Mouse (Mus musculus) intestine, embryonic 16.5 days (tissue): ENCODE measurements around the gene Scgb3a1. TPM values are rescaled to one million over a fixed set of nuclear protein-coding genes. Genes with fewer than 3 reads are reported as not detected.

ENCODE experiments used
- ATAC-seq: fragments of 200-750 bp; cut with Nextera tagmentation; 2 replicates; pipeline ENCODE4 v1.8.0; 2017; ENCODE audit warnings: moderate TSS enrichment, moderate library complexity
- H3K27ac ChIP-seq: fragments of 300-500 bp; sonication (generic); 2 replicates; pipeline ENCODE4 v1.5.1; 2014; ENCODE audit warnings: mild to moderate bottlenecking, low read length
- H3K27me3 ChIP-seq: fragments of 300-500 bp; sonication (generic); replicated peaks from 2 replicates; pipeline ENCODE4 v1.6.1; 2014; ENCODE audit warnings: low read length, control low read depth, mixed read lengths; ENCODE audit not compliant: control insufficient read depth, insufficient read depth
- H3K36me3 ChIP-seq: fragments of 300-500 bp; sonication (generic); 2 replicates; pipeline ENCODE4 v1.6.1; 2014; ENCODE audit warnings: low read length, control low read depth; ENCODE audit not compliant: control insufficient read depth, insufficient read depth
- H3K4me1 ChIP-seq: fragments of 300-500 bp; sonication (generic); 2 replicates; pipeline ENCODE4 v1.6.1; 2014; ENCODE audit warnings: low read length, control low read depth, mixed read lengths; ENCODE audit not compliant: control insufficient read depth, insufficient read depth
- H3K4me2 ChIP-seq: fragments of 300-500 bp; sonication (generic); 2 replicates; pipeline ENCODE4 v1.6.1; 2014; ENCODE audit warnings: low read depth, low read length, control low read depth
- H3K4me3 ChIP-seq: fragments of 300-500 bp; sonication (generic); 2 replicates; pipeline ENCODE4 v1.5.1; 2014; ENCODE audit warnings: mild to moderate bottlenecking, low read length
- H3K9ac ChIP-seq: fragments of 300-500 bp; sonication (generic); 2 replicates; pipeline ENCODE4 v1.6.1; 2014; ENCODE audit warnings: low read depth, low read length
- H3K9me3 ChIP-seq: fragments of 300-500 bp; sonication (generic); 2 replicates; pipeline ENCODE4 v1.6.1; 2016; ENCODE audit warnings: low read length, control low read depth; ENCODE audit not compliant: control insufficient read depth
- WGBS: fragments of 180-500 bp; shearing (Covaris S2); extraction: QIAGEN DNeasy Blood & Tissue Kit; methylation state at CpG from one replicate; pipeline ENCODE4 v1.1.7; 2014; 5-methylcytosine and 5-hydroxymethylcytosine counted together
- polyA plus RNA-seq: library from polyadenylated mRNA; unstranded; fragments of >200 nt; fragmentation: Nextera tagmentation; extraction: Ambion mirVana; gene quantifications from 2 replicates; pipeline ENCODE4 v1.2.1, GENCODE M21; 2015

The Scgb3a1 gene
- polyA plus RNA-seq, 1 experiment from 2014 or later, result not detected

GRCm38 (mm10) chr11:49684237-49684973 is 21.0 kb downstream of the Scgb3a1 start:
- peaks cover 12% of the 10 kb centered on the region for H3K36me3 ChIP-seq
- 94% methylated on average over 12 of the region's 12 CpGs for whole genome bisulfite sequencing
- H3K4me3 ChIP-seq, result no peak overlapping the region
- no peaks in the 10 kb centered on the region for H3K9me3 ChIP-seq
- ATAC-seq, result no peak
- no peak overlapping the region for H3K9ac ChIP-seq
- H3K4me1 ChIP-seq, result no peaks in the 10 kb centered on the region
- H3K27ac ChIP-seq, result no peak overlapping the region
- H3K4me2 ChIP-seq, result no peak overlapping the region
- H3K27me3 ChIP-seq, result no peaks in the 10 kb centered on the region

- H3K4me2 ChIP-seq, result no peak overlapping the region
- H3K27me3 ChIP-seq, result no peaks in the 10 kb centered on the region
- H3K9me3 ChIP-seq, result no peaks in the 10 kb centered on the region
- H3K9ac ChIP-seq, result no peak overlapping the region
- H3K4me3 ChIP-seq, result no peak overlapping the region
- WGBS, result 89% methylated on average over 3 of the region's 3 CpGs
- H3K27ac ChIP-seq, result no peak overlapping the region
- H3K36me3 ChIP-seq, result 0 out of 2 replicates have a peak, but pooled peaks cover 4% of the 10 kb centered on the region
- no peaks in the 10 kb centered on the region for H3K4me1 ChIP-seq
- no peak for ATAC-seq
Observed at GRCm38 (mm10) chr11:49695013-49695412, 31.6 kb downstream of the Scgb3a1 start.

GRCm38 (mm10) chr11:49695695-49696094 is 32.3 kb downstream of the Scgb3a1 start:
- Histone ChIP-seq H3K27me3 (no peaks in the 10 kb centered on the region), H3K27ac (no peak overlapping the region), H3K36me3 (no peaks in the 10 kb centered on the region), H3K4me3 (no peak overlapping the region), H3K9ac (no peak overlapping the region), H3K4me2 (no peak overlapping the region), H3K9me3 (no peaks in the 10 kb centered on the region), H3K4me1 (no peaks in the 10 kb centered on the region)
- 77% methylated on average over 2 of the region's 2 CpGs for WGBS
- no peak for ATAC-seq

DNA sequence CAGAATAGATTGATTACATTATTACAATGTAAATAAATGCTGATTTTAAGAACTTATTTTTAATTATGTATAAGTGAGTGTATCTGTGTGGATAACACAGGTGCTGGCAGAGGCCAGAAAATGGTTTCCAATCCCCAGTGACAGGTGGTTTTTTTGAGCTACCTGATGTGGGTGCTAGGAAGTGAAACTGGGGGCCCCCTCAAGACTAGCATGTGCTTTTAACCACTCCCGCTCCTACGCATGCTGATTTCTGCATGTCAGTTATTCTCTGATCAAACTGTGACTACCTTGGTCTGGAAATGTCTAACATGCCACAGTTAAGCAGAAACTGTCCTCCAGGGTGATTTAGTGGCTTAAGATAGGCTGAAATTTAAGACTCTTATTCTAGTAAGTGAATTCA is 33.1 kb downstream of the Scgb3a1 start:
- H3K4me2 ChIP-seq, result no peak overlapping the region
- 0 out of 2 replicates have a peak, but pooled peaks cover 1% of the 10 kb centered on the region for H3K36me3 ChIP-seq
- no peaks in the 10 kb centered on the region for H3K27me3 ChIP-seq
- H3K9ac ChIP-seq, result no peak overlapping the region
- no peak overlapping the region for H3K27ac ChIP-seq
- no peak overlapping the region for H3K4me3 ChIP-seq
- no peaks in the 10 kb centered on the region for H3K9me3 ChIP-seq
- no peak for ATAC-seq
- WGBS, result 79% methylated on average over 2 of the region's 2 CpGs
- H3K4me1 ChIP-seq, result no peaks in the 10 kb centered on the region

DNA sequence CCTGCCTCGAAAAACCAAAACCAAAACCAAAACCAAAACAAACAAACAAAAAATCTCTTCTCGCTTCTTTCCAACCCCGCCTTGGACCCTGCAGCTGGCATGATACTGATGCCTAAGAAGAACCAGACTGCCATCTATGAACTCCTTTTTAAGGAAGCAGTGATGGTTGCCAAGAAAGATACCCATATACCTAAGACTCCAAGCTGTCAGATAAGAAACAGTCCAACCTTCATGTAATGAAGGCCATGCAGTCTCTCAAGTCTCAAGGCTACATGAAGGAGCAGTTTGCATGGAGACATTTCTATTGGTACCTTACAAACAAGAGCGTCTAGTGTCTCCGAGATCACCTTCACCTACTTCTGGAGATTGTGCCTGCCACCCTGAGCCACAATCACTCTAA is 34.4 kb downstream of the Scgb3a1 start:
- WGBS, result 93% methylated on average over 5 of the region's 5 CpGs
- Histone ChIP-seq H3K4me3 (no peak overlapping the region), H3K4me2 (no peak overlapping the region), H3K4me1 (no peaks in the 10 kb centered on the region), H3K9ac (no peak overlapping the region), H3K9me3 (no peaks in the 10 kb centered on the region), H3K27me3 (no peaks in the 10 kb centered on the region), H3K27ac (no peak overlapping the region), H3K36me3 (0 out of 2 replicates have a peak, but pooled peaks cover 8% of the 10 kb centered on the region)
- no peak for ATAC-seq

DNA sequence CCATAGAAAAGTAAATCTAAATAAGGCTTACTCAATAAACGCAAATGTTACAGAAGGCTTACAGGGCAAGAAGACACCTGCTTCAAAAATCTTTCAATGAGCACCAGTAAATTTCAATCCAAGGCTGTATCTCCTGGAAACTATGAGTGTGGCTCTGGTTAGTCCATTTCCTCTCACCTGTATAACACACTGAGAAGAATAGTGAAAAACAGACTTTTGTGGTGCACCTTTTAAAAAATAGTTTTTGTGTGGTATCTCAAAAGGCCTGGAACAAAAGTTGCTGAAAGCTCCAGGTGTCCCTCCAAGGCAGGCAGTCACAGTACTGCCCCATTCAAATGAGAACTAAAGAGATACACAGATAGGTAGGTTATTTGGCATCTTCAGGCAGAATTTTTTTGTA is 35.7 kb downstream of the Scgb3a1 start:
- Histone ChIP-seq H3K9ac (no peak overlapping the region), H3K4me1 (no peaks in the 10 kb centered on the region), H3K4me2 (no peak overlapping the region), H3K9me3 (no peaks in the 10 kb centered on the region), H3K4me3 (no peak overlapping the region), H3K27ac (no peak overlapping the region), H3K36me3 (0 out of 2 replicates have a peak, but pooled peaks cover 8% of the 10 kb centered on the region), H3K27me3 (no peaks in the 10 kb centered on the region)
- WGBS, result 94% methylated on average over 1 of the region's 1 CpGs
- no peak for ATAC-seq

DNA sequence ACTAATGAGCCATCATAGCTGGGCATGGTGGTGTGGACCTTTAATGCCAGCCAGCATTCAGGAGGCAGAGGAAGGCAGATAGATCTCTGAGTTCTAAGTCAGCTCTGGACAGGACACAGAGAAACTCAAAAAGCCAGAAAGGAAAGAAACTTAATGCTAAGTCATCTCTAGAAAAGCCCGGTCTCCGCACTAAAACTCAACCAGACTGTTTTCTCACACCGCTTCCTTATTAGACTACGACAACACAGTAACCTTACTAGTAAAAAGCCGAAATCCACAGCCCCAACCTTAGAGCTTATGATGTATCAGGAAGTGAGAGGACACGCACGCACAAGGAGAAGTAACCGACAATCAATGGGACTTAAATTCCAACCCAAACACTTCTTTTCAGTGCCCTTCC is 38.6 kb downstream of the Scgb3a1 start:
- no peak for ATAC-seq
- 0 out of 2 replicates have a peak, but pooled peaks cover 8% of the 10 kb centered on the region for H3K36me3 ChIP-seq
- no peak overlapping the region for H3K4me3 ChIP-seq
- H3K4me2 ChIP-seq, result no peak overlapping the region
- H3K27ac ChIP-seq, result no peak overlapping the region
- no peaks in the 10 kb centered on the region for H3K9me3 ChIP-seq
- H3K27me3 ChIP-seq, result no peaks in the 10 kb centered on the region
- WGBS, result 96% methylated on average over 8 of the region's 8 CpGs
- no peaks in the 10 kb centered on the region for H3K4me1 ChIP-seq
- no peak overlapping the region for H3K9ac ChIP-seq

- H3K36me3 ChIP-seq, result 0 out of 2 replicates have a peak, but pooled peaks cover 8% of the 10 kb centered on the region
- WGBS, result 73% methylated on average over 8 of the region's 8 CpGs
- H3K27me3 ChIP-seq, result no peaks in the 10 kb centered on the region
- no peaks in the 10 kb centered on the region for H3K9me3 ChIP-seq
- no peak overlapping the region for H3K4me2 ChIP-seq
- no peak overlapping the region for H3K9ac ChIP-seq
- H3K27ac ChIP-seq, result no peak overlapping the region
- peaks cover 11% of the 10 kb centered on the region for H3K4me1 ChIP-seq
- H3K4me3 ChIP-seq, result no peak overlapping the region
- no peak for ATAC-seq
Observed at GRCm38 (mm10) chr11:49704804-49705203, 41.4 kb downstream of the Scgb3a1 start.

DNA sequence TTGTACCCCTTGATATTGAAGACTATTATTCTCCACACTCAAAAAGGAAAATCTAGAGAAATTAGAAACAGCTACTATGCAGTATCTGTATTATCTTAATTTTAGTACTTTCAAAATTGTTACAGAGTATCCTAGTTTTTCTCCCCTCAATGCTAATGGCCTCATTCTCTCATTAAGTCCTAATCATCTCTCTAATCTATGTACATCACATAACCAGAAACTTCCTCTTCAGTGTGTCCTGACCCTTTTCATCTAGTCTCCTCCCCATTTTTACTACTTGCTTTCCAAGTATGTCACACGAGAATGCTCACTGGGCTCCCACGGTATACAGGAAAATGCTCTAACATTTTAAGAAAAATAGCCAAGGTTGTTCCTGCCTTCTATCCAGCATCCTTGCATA is 44.4 kb downstream of the Scgb3a1 start:
- no peak overlapping the region for H3K4me2 ChIP-seq
- no peaks in the 10 kb centered on the region for H3K9me3 ChIP-seq
- no peak overlapping the region for H3K27ac ChIP-seq
- H3K36me3 ChIP-seq, result no peaks in the 10 kb centered on the region
- H3K4me3 ChIP-seq, result no peak overlapping the region
- H3K4me1 ChIP-seq, result peaks cover 19% of the 10 kb centered on the region
- H3K9ac ChIP-seq, result no peak overlapping the region
- 66% methylated on average over 2 of the region's 2 CpGs for WGBS
- ATAC-seq, result no peak
- H3K27me3 ChIP-seq, result no peaks in the 10 kb centered on the region

DNA sequence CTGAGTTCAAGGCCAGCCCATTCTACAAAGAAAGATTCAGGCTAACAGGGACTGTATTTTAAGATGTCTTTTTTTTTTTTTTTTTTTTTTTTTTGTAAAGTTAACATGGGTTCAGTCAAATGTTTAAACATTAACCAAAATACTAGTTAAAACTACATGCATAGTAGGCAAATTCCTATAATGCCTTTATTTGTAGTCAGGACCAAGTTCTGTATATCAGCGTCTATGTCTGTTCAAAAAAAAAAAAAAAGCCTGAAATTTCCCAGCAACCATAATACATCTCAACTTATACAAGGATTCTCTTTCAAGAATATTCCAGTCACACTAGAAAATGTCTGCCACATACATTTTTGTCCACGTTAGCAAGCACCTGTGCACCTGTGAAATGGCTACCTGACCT is 47.3 kb downstream of the Scgb3a1 start:
- Histone ChIP-seq H3K36me3 (no peaks in the 10 kb centered on the region), H3K4me2 (peak overlapping the region; percentile 57), H3K9ac (no peak overlapping the region), H3K4me3 (peak overlapping the region; percentile 86), H3K9me3 (no peaks in the 10 kb centered on the region), H3K27me3 (no peaks in the 10 kb centered on the region), H3K4me1 (peaks cover 19% of the 10 kb centered on the region), H3K27ac (no peak overlapping the region)
- WGBS, result 44% methylated on average over 2 of the region's 2 CpGs
- ATAC-seq, result no peak
